Mouse (Mus musculus): Measurements from ENCODE around the gene Gm12166. TPM values are rescaled to one million over a fixed set of nuclear protein-coding genes. Genes with fewer than 3 reads are reported as not detected.

The Gm12166 gene
- total and polyA plus RNA-seq, 2 experiments from 2014 or later: 8.3 to 10.6 TPM

GRCm38 (mm10) chr11:46030026-46030425, 22.1 kb downstream of the Gm12166 start:
- Histone ChIP-seq H3K4me2 (ENCODE audit: low read depth, low read length) (no peak overlapping the region), H3K9me3 (ENCODE audit: low read length) (no peaks in the 10 kb centered on the region), H3K36me3 (ENCODE audit: insufficient read depth, low read length) (no peaks in the 10 kb centered on the region), H3K27ac (no peak overlapping the region), H3K27me3 (ENCODE audit: insufficient read depth, low read length) (no peaks in the 10 kb centered on the region), H3K4me1 (ENCODE audit: insufficient read depth, low read length) (no peaks in the 10 kb centered on the region), H3K4me3 (ENCODE audit: low read length) (no peak overlapping the region), H3K9ac (replicated peaks; ENCODE audit: low read length) (no peak overlapping the region)
- ATAC-seq (no peak), DNase-seq (ENCODE audit: low spot score) (peak; percentile 39)
- TF ChIP-seq CTCF (IDR thresholded peaks at IDR 0.05; ENCODE audit: low read depth): no peak
- WGBS: 47% methylated on average over 2 of the region's 2 CpGs

GRCm38 (mm10) chr11:46029485-46029884, 22.6 kb downstream of the Gm12166 start:
- ATAC-seq (no peak), DNase-seq (ENCODE audit: low spot score) (no peak)
- Histone ChIP-seq H3K9ac (replicated peaks; ENCODE audit: low read length) (no peak overlapping the region), H3K27ac (no peak overlapping the region), H3K36me3 (ENCODE audit: insufficient read depth, low read length) (no peaks in the 10 kb centered on the region), H3K27me3 (ENCODE audit: insufficient read depth, low read length) (no peaks in the 10 kb centered on the region), H3K4me2 (ENCODE audit: low read depth, low read length) (no peak overlapping the region), H3K9me3 (ENCODE audit: low read length) (no peaks in the 10 kb centered on the region), H3K4me1 (ENCODE audit: insufficient read depth, low read length) (no peaks in the 10 kb centered on the region), H3K4me3 (ENCODE audit: low read length) (no peak overlapping the region)
- TF ChIP-seq CTCF (IDR thresholded peaks at IDR 0.05; ENCODE audit: low read depth): no peak
- WGBS: 86% methylated on average over 2 of the region's 2 CpGs

- no peaks in the 10 kb centered on the region for H3K27me3 ChIP-seq (ENCODE audit: insufficient read depth, low read length)
- no peaks in the 10 kb centered on the region for H3K36me3 ChIP-seq (ENCODE audit: insufficient read depth, low read length)
- no peak for DNase-seq (ENCODE audit: low spot score)
- no peak for TF ChIP-seq CTCF (IDR thresholded peaks at IDR 0.05; ENCODE audit: low read depth)
- H3K27ac ChIP-seq: no peak overlapping the region
- no peak overlapping the region for H3K4me3 ChIP-seq (ENCODE audit: low read length)
- no peaks in the 10 kb centered on the region for H3K9me3 ChIP-seq (ENCODE audit: low read length)
- H3K4me2 ChIP-seq (ENCODE audit: low read depth, low read length): no peak overlapping the region
- H3K4me1 ChIP-seq (ENCODE audit: insufficient read depth, low read length): no peaks in the 10 kb centered on the region
- ATAC-seq: no peak
- no peak overlapping the region for H3K9ac ChIP-seq (replicated peaks; ENCODE audit: low read length)
- WGBS: 92% methylated on average over 6 of the region's 6 CpGs
Observed at GRCm38 (mm10) chr11:46027952-46028814, 23.9 kb downstream of the Gm12166 start.

GRCm38 (mm10) chr11:46025962-46026392, 26.1 kb downstream of the Gm12166 start:
- Histone ChIP-seq H3K27ac (no peak overlapping the region), H3K36me3 (ENCODE audit: insufficient read depth, low read length) (no peaks in the 10 kb centered on the region), H3K4me2 (ENCODE audit: low read depth, low read length) (no peak overlapping the region), H3K4me1 (ENCODE audit: insufficient read depth, low read length) (no peaks in the 10 kb centered on the region), H3K9me3 (ENCODE audit: low read length) (no peaks in the 10 kb centered on the region), H3K4me3 (ENCODE audit: low read length) (no peak overlapping the region), H3K27me3 (ENCODE audit: insufficient read depth, low read length) (no peaks in the 10 kb centered on the region), H3K9ac (replicated peaks; ENCODE audit: low read length) (no peak overlapping the region)
- WGBS: 23% methylated on average over 7 of the region's 7 CpGs
- peak; percentile 31 for DNase-seq (ENCODE audit: low spot score)
- peak; percentile 73 for ATAC-seq
- TF ChIP-seq CTCF (IDR thresholded peaks at IDR 0.05; ENCODE audit: low read depth): no peak

- ATAC-seq (no peak), DNase-seq (ENCODE audit: low spot score) (no peak)
- 84% methylated on average over 6 of the region's 6 CpGs for WGBS
- Histone ChIP-seq H3K36me3 (ENCODE audit: insufficient read depth, low read length) (no peaks in the 10 kb centered on the region), H3K27ac (no peak overlapping the region), H3K4me1 (ENCODE audit: insufficient read depth, low read length) (no peaks in the 10 kb centered on the region), H3K9ac (replicated peaks; ENCODE audit: low read length) (no peak overlapping the region), H3K9me3 (ENCODE audit: low read length) (no peaks in the 10 kb centered on the region), H3K4me3 (ENCODE audit: low read length) (no peak overlapping the region), H3K4me2 (ENCODE audit: low read depth, low read length) (no peak overlapping the region), H3K27me3 (ENCODE audit: insufficient read depth, low read length) (no peaks in the 10 kb centered on the region)
- no peak for TF ChIP-seq CTCF (IDR thresholded peaks at IDR 0.05; ENCODE audit: low read depth)
Observed at GRCm38 (mm10) chr11:46022983-46023382, 29.1 kb downstream of the Gm12166 start.

GRCm38 (mm10) chr11:46021850-46022249, 30.3 kb downstream of the Gm12166 start:
- TF ChIP-seq CTCF (IDR thresholded peaks at IDR 0.05; ENCODE audit: low read depth): no peak
- H3K4me1 ChIP-seq (ENCODE audit: insufficient read depth, low read length): no peaks in the 10 kb centered on the region
- no peak overlapping the region for H3K9ac ChIP-seq (replicated peaks; ENCODE audit: low read length)
- ATAC-seq (no peak), DNase-seq (ENCODE audit: low spot score) (no peak)
- H3K4me2 ChIP-seq (ENCODE audit: low read depth, low read length): no peak overlapping the region
- no peaks in the 10 kb centered on the region for H3K27me3 ChIP-seq (ENCODE audit: insufficient read depth, low read length)
- H3K9me3 ChIP-seq (ENCODE audit: low read length): no peaks in the 10 kb centered on the region
- H3K4me3 ChIP-seq (ENCODE audit: low read length): no peak overlapping the region
- no peak overlapping the region for H3K27ac ChIP-seq
- H3K36me3 ChIP-seq (ENCODE audit: insufficient read depth, low read length): no peaks in the 10 kb centered on the region

GRCm38 (mm10) chr11:46020246-46020645, 31.9 kb downstream of the Gm12166 start:
- H3K4me3 ChIP-seq (ENCODE audit: low read length): no peak overlapping the region
- no peak overlapping the region for H3K9ac ChIP-seq (replicated peaks; ENCODE audit: low read length)
- no peak for DNase-seq (ENCODE audit: low spot score)
- H3K36me3 ChIP-seq (ENCODE audit: insufficient read depth, low read length): no peaks in the 10 kb centered on the region
- ATAC-seq: no peak
- H3K9me3 ChIP-seq (ENCODE audit: low read length): no peaks in the 10 kb centered on the region
- 52% methylated on average over 1 of the region's 1 CpGs for WGBS
- H3K4me2 ChIP-seq (ENCODE audit: low read depth, low read length): no peak overlapping the region
- no peaks in the 10 kb centered on the region for H3K27me3 ChIP-seq (ENCODE audit: insufficient read depth, low read length)
- no peak for TF ChIP-seq CTCF (IDR thresholded peaks at IDR 0.05; ENCODE audit: low read depth)
- H3K27ac ChIP-seq: no peak overlapping the region
- no peaks in the 10 kb centered on the region for H3K4me1 ChIP-seq (ENCODE audit: insufficient read depth, low read length)

Data from hindbrain, postnatal 0 days (tissue).